Mouse (Mus musculus): ENCODE results near the gene Slc46a1.

Gene Slc46a1

GRCm38 (mm10) chr11:78465568-78466180 lies at the start of gene Slc46a1:
Gene Slc46a1, plus strand, starts transcription at chr11:78465697.
- peak; percentile 94 for DNase-seq (ENCODE audit: low spot score)

- no peak for DNase-seq (ENCODE audit: low spot score)
Observed at GRCm38 (mm10) chr11:78416854-78417253, 48.6 kb upstream of the Slc46a1 start.

GRCm38 (mm10) chr11:78420263-78420889 lies 45.1 kb upstream of the Slc46a1 start:
- no peak for DNase-seq (ENCODE audit: low spot score)

GRCm38 (mm10) chr11:78421201-78422009 lies 44.1 kb upstream of the Slc46a1 start:
- DNase-seq (ENCODE audit: low spot score), result no peak

GRCm38 (mm10) chr11:78422055-78422819 lies 43.3 kb upstream of the Slc46a1 start, which contains the start of gene Slc13a2:
Gene Slc13a2, minus strand, starts transcription at chr11:78422217.
- no peak for DNase-seq (ENCODE audit: low spot score)

- DNase-seq (ENCODE audit: low spot score), result no peak
Observed at GRCm38 (mm10) chr11:78424352-78424751, 41.1 kb upstream of the Slc46a1 start.

- no peak for DNase-seq (ENCODE audit: low spot score)
Observed at GRCm38 (mm10) chr11:78425572-78425971, 39.9 kb upstream of the Slc46a1 start.

- no peak for DNase-seq (ENCODE audit: low spot score)
Observed at GRCm38 (mm10) chr11:78427655-78428054, 37.8 kb upstream of the Slc46a1 start.

GRCm38 (mm10) chr11:78428309-78428708 lies 37.2 kb upstream of the Slc46a1 start:
- no peak for DNase-seq (ENCODE audit: low spot score)

- peak; percentile 41 for DNase-seq (ENCODE audit: low spot score)
Observed at GRCm38 (mm10) chr11:78430195-78430878, 35.2 kb upstream of the Slc46a1 start.

- DNase-seq (ENCODE audit: low spot score), result no peak
Observed at GRCm38 (mm10) chr11:78431176-78431575, 34.3 kb upstream of the Slc46a1 start.

- no peak for DNase-seq (ENCODE audit: low spot score)
Observed at GRCm38 (mm10) chr11:78434052-78434451, 31.4 kb upstream of the Slc46a1 start.

GRCm38 (mm10) chr11:78435776-78436349 lies 29.6 kb upstream of the Slc46a1 start:
- DNase-seq (ENCODE audit: low spot score), result peak; percentile 88

GRCm38 (mm10) chr11:78437182-78437581 lies 28.3 kb upstream of the Slc46a1 start:
- no peak for DNase-seq (ENCODE audit: low spot score)

- no peak for DNase-seq (ENCODE audit: low spot score)
Observed at GRCm38 (mm10) chr11:78438399-78438930, 27.0 kb upstream of the Slc46a1 start.

GRCm38 (mm10) chr11:78443115-78443514 lies 22.4 kb upstream of the Slc46a1 start:
- no peak for DNase-seq (ENCODE audit: low spot score)

- DNase-seq (ENCODE audit: low spot score), result no peak
Observed at GRCm38 (mm10) chr11:78447168-78447567, 18.3 kb upstream of the Slc46a1 start.

- no peak for DNase-seq (ENCODE audit: low spot score)
Observed at GRCm38 (mm10) chr11:78448242-78448641, 17.3 kb upstream of the Slc46a1 start.

- DNase-seq (ENCODE audit: low spot score), result no peak
Observed at GRCm38 (mm10) chr11:78450337-78450736, 15.2 kb upstream of the Slc46a1 start.

GRCm38 (mm10) chr11:78453675-78454074 lies 11.8 kb upstream of the Slc46a1 start:
- peak; percentile 79 for DNase-seq (ENCODE audit: low spot score)

GRCm38 (mm10) chr11:78454276-78454675 lies 11.2 kb upstream of the Slc46a1 start:
- no peak for DNase-seq (ENCODE audit: low spot score)
